Mouse (Mus musculus) stomach, postnatal 0 days (tissue): ENCODE measurements at regions not wholly inside any gene's neighbourhood (a gene's known extent, or its start where the extent isn't known, plus 50 kb on each side); places are given as distances from the start of the nearest gene placed in this dataset.
A peak's percentile ranks its signal among the peaks of the same experiment; 100 is the strongest.

ENCODE experiments used
- ATAC-seq: fragments of 200-750 bp; cut with Nextera tagmentation; 2 replicates; pipeline ENCODE4 v1.8.0; 2017; ENCODE audit not compliant: low FRiP score, low TSS enrichment
- DNase-seq: peaks from one replicate; pipeline ENCODE4 v3.0.0-alpha.2; 2016; ENCODE audit warnings: low spot score
- H3K27ac ChIP-seq: fragments of 300-500 bp; sonication (generic); replicated peaks from 2 replicates; pipeline ENCODE4 v1.5.1; 2014; ENCODE audit warnings: mild to moderate bottlenecking, control low read depth
- H3K27me3 ChIP-seq: fragments of 300-500 bp; sonication (generic); 2 replicates; pipeline ENCODE4 v1.6.1; 2014; ENCODE audit warnings: low read length; ENCODE audit not compliant: control insufficient read depth, insufficient read depth
- H3K36me3 ChIP-seq: fragments of 300-500 bp; sonication (generic); 2 replicates; pipeline ENCODE4 v1.6.1; 2014; ENCODE audit warnings: low read length, mixed read lengths; ENCODE audit not compliant: control insufficient read depth, insufficient read depth
- H3K4me1 ChIP-seq: fragments of 300-500 bp; sonication (generic); replicated peaks from 2 replicates; pipeline ENCODE4 v1.6.1; 2014; ENCODE audit warnings: antibody characterized with exemption; ENCODE audit not compliant: control insufficient read depth, insufficient read depth
- H3K4me2 ChIP-seq: fragments of 300-500 bp; sonication (generic); replicated peaks from 2 replicates; pipeline ENCODE4 v1.6.1; 2014; ENCODE audit warnings: low read depth, mild to moderate bottlenecking, control low read depth, moderate library complexity
- H3K4me3 ChIP-seq: fragments of 300-500 bp; sonication (generic); 2 replicates; pipeline ENCODE4 v1.5.1; 2014; ENCODE audit warnings: low read depth, low read length, control low read depth
- H3K9ac ChIP-seq: fragments of 300-500 bp; sonication (generic); 2 replicates; pipeline ENCODE4 v1.6.1; 2014; ENCODE audit warnings: mild to moderate bottlenecking, low read length, control low read depth, mixed read lengths
- H3K9me3 ChIP-seq: fragments of 300-500 bp; sonication (generic); 2 replicates; pipeline ENCODE4 v1.6.1; 2016; ENCODE audit warnings: low read length; ENCODE audit not compliant: control insufficient read depth
- CTCF ChIP-seq: IDR thresholded peaks from 2 replicates; pipeline ENCODE4 v1.5.1; 2016; ENCODE audit warnings: antibody characterized with exemption, low read depth, mild to moderate bottlenecking, moderate library complexity
- EP300 ChIP-seq: optimal IDR thresholded peaks from 2 replicates; pipeline ENCODE3; 2016; ENCODE audit warnings: antibody characterized with exemption
- WGBS: fragments of 180-500 bp; shearing (Covaris S2); extraction: QIAGEN DNeasy Blood & Tissue Kit; methylation state at CpG from one replicate; pipeline ENCODE4 v1.1.7; 2014; 5-methylcytosine and 5-hydroxymethylcytosine counted together

DNA sequence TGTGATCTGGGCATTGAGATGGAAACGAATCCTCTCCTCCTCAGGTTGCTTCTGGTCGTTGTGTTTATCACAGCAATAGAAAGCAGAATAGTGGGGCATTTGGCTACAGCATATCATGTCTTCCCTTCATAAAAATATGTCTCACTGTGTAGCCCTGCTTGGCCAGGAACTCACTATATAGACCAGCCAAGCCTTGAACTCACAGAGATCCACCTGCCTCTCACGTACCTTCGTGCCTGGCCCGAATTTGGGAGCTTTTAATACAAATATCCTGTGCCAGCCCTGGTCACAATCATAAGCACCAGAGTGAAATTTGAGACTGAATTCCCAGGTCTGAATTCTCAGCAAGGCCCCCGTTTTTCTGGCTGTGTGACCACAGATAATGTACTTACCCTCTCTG lies 87.7 kb upstream of the Pgrmc2 start:
- no peaks in the 10 kb centered on the region for H3K9me3 ChIP-seq
- no peak overlapping the region for H3K9ac ChIP-seq
- ATAC-seq (no peak), DNase-seq (no peak)
- no peaks in the 10 kb centered on the region for H3K36me3 ChIP-seq
- H3K27ac ChIP-seq, result no peak overlapping the region
- H3K4me1 ChIP-seq, result no peaks in the 10 kb centered on the region
- no peak for TF ChIP-seq CTCF
- no peak for TF ChIP-seq EP300
- WGBS, result 84% methylated on average over 6 of the region's 6 CpGs
- no peak overlapping the region for H3K4me3 ChIP-seq
- H3K4me2 ChIP-seq, result no peak overlapping the region
- no peaks in the 10 kb centered on the region for H3K27me3 ChIP-seq

DNA sequence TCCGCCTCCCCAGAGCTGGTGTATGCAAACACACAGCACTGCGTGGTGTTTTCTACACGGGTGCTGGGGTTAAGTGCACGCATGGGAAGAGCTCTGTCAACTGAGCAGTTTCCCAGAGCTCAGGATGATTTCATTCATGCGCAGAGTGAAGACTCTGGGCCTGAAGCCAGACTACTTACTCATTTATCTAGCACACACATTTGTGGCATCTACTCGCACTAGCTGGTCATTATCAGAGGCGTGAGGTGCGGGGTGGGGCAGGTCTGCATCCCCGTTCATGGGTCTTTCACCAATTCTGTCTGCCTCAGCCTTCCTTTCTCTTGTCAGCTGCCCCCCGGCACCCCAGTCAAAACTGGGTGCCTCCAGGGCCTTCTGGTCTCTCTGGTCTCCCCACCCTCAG lies 86.6 kb upstream of the Pgrmc2 start:
- H3K36me3 ChIP-seq, result no peaks in the 10 kb centered on the region
- no peak for DNase-seq
- no peak overlapping the region for H3K27ac ChIP-seq
- 0 out of 2 replicates have a peak, but pooled peaks have one; percentile 18 for ATAC-seq
- WGBS, result 50% methylated on average over 10 of the region's 10 CpGs
- no peak overlapping the region for H3K9ac ChIP-seq
- H3K27me3 ChIP-seq, result no peaks in the 10 kb centered on the region
- no peaks in the 10 kb centered on the region for H3K9me3 ChIP-seq
- H3K4me2 ChIP-seq, result no peak overlapping the region
- TF ChIP-seq CTCF (no peak), EP300 (no peak)
- H3K4me3 ChIP-seq, result no peak overlapping the region
- no peaks in the 10 kb centered on the region for H3K4me1 ChIP-seq

DNA sequence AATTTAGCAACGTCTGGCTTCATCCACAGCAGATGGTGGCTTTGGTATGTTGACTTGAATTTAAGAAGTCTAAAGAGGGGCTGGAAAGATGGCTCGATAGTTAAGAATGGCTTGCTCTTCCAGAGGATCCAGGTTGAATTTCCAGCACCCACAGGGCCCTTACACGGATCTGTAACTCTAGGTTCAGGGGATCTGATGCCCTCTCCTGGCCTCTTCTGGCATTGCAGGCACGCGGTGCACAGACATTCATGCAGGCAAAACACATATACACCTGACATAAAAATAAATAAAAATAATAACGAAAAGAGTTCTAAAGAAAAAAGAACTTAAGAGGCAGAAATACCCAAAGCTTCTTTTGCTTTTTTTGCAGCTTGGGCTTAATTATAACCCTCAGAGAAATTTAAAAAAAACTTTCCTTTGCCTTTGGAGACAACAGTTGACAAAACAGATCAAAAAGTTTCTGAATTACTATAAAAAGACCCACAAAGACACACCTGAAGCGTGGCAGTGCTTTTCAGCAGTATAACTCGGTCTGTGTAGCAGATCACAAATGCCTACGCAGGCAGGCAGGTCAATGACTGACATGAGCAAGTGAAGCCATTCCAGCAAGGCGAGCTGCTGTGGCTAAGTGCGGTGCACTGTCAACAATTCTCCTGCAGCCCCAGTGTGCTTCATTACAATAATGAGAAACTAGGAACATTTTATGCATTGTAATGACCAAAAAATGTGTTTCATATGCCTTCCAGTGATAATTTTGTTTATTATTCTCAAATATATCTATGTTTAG lies 85.5 kb upstream of the Pgrmc2 start:
- no peak for ATAC-seq
- no peaks in the 10 kb centered on the region for H3K36me3 ChIP-seq

DNA sequence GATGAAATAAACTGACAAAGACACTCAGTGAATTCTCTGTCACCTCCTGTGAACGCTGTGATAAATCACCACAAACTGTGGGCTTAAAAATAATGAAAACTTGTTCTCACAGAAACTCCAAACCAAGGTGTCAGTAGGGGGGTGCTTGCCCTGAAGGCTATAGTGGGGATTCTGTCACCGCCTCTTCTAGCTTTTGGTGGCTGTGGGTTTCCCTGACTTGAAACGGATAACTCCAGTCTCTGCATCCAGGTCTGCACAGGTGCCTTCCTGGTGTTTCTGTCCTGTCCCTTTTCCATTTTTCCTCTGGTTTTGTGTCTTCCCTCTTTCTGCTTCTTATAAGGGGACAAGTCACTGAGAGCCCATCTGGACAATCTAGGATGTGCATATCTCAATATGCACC lies 84.6 kb upstream of the Pgrmc2 start:
- TF ChIP-seq EP300 (no peak), CTCF (no peak)
- H3K27me3 ChIP-seq, result no peaks in the 10 kb centered on the region
- no peak overlapping the region for H3K9ac ChIP-seq
- no peak for DNase-seq
- H3K9me3 ChIP-seq, result no peaks in the 10 kb centered on the region
- no peak for ATAC-seq
- H3K4me2 ChIP-seq, result no peak overlapping the region
- WGBS, result 92% methylated on average over 3 of the region's 3 CpGs
- no peak overlapping the region for H3K27ac ChIP-seq
- no peaks in the 10 kb centered on the region for H3K4me1 ChIP-seq
- H3K4me3 ChIP-seq, result no peak overlapping the region
- H3K36me3 ChIP-seq, result no peaks in the 10 kb centered on the region

More for the DNA sequence above, 85.5 kb upstream of the Pgrmc2 start:
- Histone ChIP-seq H3K4me3 (no peak overlapping the region), H3K4me1 (no peaks in the 10 kb centered on the region), H3K9ac (no peak overlapping the region), H3K27me3 (no peaks in the 10 kb centered on the region), H3K4me2 (no peak overlapping the region), H3K27ac (no peak overlapping the region), H3K9me3 (no peaks in the 10 kb centered on the region)
- peak; percentile 57 for TF ChIP-seq CTCF
- no peak for TF ChIP-seq EP300
- no peak for DNase-seq
- whole genome bisulfite sequencing, result 85% methylated on average over 11 of the region's 11 CpGs

DNA sequence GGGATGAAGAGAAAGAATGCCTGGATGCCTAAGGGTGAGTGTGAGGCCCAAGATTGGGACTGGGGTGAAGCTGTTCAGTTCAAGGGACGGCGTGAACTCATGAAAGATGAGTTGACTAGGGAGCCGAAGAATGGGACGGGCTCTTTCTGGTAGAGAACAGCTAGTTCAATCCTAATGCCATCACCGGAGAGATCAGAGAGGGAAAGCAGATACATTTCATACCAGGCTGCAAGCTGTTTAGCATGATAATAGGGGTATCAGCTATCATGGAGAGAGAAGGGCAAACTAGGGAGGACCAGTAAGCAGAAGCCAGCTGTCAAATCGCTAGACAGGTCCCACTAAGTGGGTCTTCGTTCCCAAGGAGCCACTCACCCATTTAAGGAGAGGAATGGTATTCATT lies 81.9 kb upstream of the Pgrmc2 start:
- H3K4me1 ChIP-seq, result no peaks in the 10 kb centered on the region
- H3K27me3 ChIP-seq, result no peaks in the 10 kb centered on the region
- no peak for DNase-seq
- H3K4me3 ChIP-seq, result no peak overlapping the region
- no peak overlapping the region for H3K27ac ChIP-seq
- ATAC-seq, result no peak
- TF ChIP-seq EP300, result no peak
- no peak for TF ChIP-seq CTCF
- no peak overlapping the region for H3K9ac ChIP-seq
- no peaks in the 10 kb centered on the region for H3K9me3 ChIP-seq
- H3K4me2 ChIP-seq, result no peak overlapping the region
- WGBS, result 93% methylated on average over 7 of the region's 7 CpGs
- no peaks in the 10 kb centered on the region for H3K36me3 ChIP-seq

DNA sequence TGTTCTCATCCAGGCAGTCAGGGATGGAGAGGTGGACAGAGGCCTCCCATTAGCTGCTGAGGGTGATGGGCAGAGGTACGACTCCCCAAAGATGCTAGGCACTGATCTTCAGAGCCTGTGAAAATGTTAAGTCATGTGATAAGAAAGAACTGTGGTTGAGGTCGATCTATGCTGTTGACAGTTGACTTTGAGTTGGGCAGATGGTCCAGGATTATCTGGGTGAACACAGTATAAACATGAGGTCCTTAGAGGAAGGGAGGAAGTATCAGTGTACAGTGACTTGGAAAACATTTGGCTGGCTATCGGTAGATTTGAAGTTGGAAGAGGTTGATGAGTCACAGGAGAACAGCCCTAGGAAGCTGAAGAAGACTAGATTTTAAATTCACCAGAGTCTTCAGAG lies 80.9 kb upstream of the Pgrmc2 start:
- Histone ChIP-seq H3K9ac (no peak overlapping the region), H3K27ac (no peak overlapping the region), H3K9me3 (no peaks in the 10 kb centered on the region), H3K4me3 (no peak overlapping the region), H3K4me2 (no peak overlapping the region), H3K4me1 (no peaks in the 10 kb centered on the region), H3K27me3 (no peaks in the 10 kb centered on the region), H3K36me3 (no peaks in the 10 kb centered on the region)
- no peak for ATAC-seq
- DNase-seq, result no peak
- 48% methylated on average over 3 of the region's 3 CpGs for WGBS
- TF ChIP-seq EP300 (no peak), CTCF (no peak)
